Mouse (Mus musculus) lung, adult 2 months (tissue): Measurements from ENCODE around the gene Midn.

ENCODE experiments used
- CTCF ChIP-seq: fragments of 200-500 bp; IDR thresholded peaks from 2 replicates; pipeline ENCODE4 v1.5.1; 2011; ENCODE audit warnings: mild to moderate bottlenecking, low read length, control low read depth; ENCODE audit not compliant: insufficient read depth
- POLR2A ChIP-seq: fragments of 200-500 bp; IDR thresholded peaks from 2 replicates; pipeline ENCODE4 v1.6.1; 2011; ENCODE audit warnings: low read depth, mild to moderate bottlenecking, control low read depth, low read length, borderline replicate concordance; ENCODE audit errors: extremely low read depth

DNA sequence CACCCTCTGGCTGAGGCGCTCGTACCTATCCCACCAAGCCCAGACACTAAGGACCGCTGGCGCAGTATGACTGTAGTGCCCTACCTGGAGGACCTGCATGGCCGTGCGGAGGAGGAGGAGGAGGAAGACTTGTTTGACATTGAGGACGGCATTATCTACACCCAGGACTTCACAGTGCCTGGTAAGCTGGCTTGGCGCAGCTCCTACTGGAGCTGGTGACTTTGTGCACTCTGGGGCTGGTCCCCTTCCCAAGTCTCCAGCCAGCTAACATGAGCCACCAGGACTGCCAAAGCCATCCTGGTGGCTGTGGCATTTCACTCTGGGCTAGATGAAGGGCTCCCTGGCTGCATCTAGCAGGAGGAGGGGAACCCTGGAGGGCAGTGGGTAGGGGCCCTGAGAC is 20.2 kb upstream of the Midn start:
- no peak for TF ChIP-seq POLR2A
- no peak for TF ChIP-seq CTCF
